ENCODE assay signal across 7 mouse cellular contexts in the genomic region with DNA sequence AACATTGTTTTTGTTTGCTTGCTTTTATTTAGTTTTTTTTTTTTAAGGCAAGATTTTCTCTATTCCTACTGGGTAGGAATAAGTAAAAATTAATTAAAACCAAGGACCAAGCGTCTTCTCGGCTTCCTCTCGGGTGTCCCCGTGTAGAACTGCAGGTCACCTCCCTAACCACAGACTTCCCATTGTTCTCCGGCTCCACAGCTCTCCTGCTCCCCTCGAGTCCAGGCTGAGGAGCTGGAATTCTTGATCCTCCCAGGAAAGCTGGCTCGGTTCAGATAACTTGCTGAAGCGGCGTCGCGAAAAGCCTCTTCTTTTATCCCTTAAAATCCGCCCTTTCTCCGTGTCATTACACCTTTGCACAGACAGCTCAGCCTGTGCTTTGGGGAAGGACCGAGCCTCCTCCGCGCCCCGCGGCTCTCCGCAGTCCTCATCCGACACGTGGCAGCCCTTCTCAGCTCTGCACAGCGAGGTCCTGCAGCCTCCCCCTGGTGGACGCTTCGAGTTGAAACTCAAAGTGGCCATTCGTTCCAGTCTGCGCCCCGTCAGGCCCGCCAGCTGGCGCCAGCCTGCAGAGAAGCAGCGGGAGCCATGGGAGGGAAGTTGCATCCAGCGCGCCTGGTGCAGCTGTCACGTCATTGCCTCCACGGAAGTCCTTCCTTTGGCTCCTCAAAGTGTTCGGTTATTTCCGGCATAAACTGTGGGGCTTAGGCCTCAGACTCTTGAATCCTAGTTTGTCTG. TPM values are rescaled to one million over a fixed set of nuclear protein-coding genes. Genes with fewer than 3 reads are reported as not detected.
DNase-seq lines count a peak whose midpoint lies in the region; ATAC-seq and TF ChIP-seq lines count a peak whose summit lies in the region.

No protein-coding gene starts in this region.

- ATAC-seq in intestine, postnatal 0 days, result peak; percentile 93
- peak; percentile 97 for ATAC-seq in midbrain, embryonic 12.5 days (ENCODE audit: low FRiP score, low read depth)

- DNase-seq in adrenal gland, adult 8-10 months, result peak; percentile 88
- peak; percentile 96 for DNase-seq in embryo, embryonic 9.5 days (ENCODE audit: extremely low spot score)
- peak; percentile 82 to 93 for DNase-seq in gastrocnemius, postnatal 4 days (ENCODE audit: low spot score in 2 of 2)
- peak; percentile 94 for DNase-seq in left cerebral cortex, postnatal 4 days

- peak; percentile 99 for TF ChIP-seq CTCF in intestine, postnatal 0 days (IDR thresholded peaks at IDR 0.05; ENCODE audit: low read depth)
- TF ChIP-seq CTCF in small intestine, adult 2 months (IDR thresholded peaks at IDR 0.05; ENCODE audit: extremely low read depth, insufficient read length, insufficient replicate concordance, low read depth, low read length), result peak; percentile 84

- no peaks in the 10 kb centered on the region for H3K4me1 ChIP-seq in intestine, postnatal 0 days (replicated peaks; ENCODE audit: control insufficient read depth, insufficient read depth, low read length)
- H3K4me1 ChIP-seq in midbrain, embryonic 12.5 days, result peaks cover 16% of the 10 kb centered on the region
- H3K4me1 ChIP-seq in small intestine, adult 2 months (ENCODE audit: control insufficient read depth, insufficient read depth, insufficient read length, low read length), result peaks cover 4% of the 10 kb centered on the region; the same call in 1 of the 2 replicates

- WGBS in intestine, postnatal 0 days, result under 1% methylated on average over 36 of the region's 36 CpGs
- under 1% methylated on average over 36 of the region's 36 CpGs for WGBS in midbrain, embryonic 12.5 days
- under 1% methylated on average over 36 of the region's 36 CpGs for WGBS in small intestine, adult 2 months

- no peak overlapping the region for H3K9ac ChIP-seq in intestine, postnatal 0 days (ENCODE audit: low read depth, low read length)
- peak overlapping the region; percentile 63 for H3K9ac ChIP-seq in midbrain, embryonic 12.5 days (replicated peaks)

- H3K9me3 ChIP-seq in intestine, postnatal 0 days (ENCODE audit: control insufficient read depth), result no peaks in the 10 kb centered on the region
- no peaks in the 10 kb centered on the region for H3K9me3 ChIP-seq in midbrain, embryonic 12.5 days

- H3K4me3 ChIP-seq in intestine, postnatal 0 days (ENCODE audit: low read depth, low read length), result peak overlapping the region; percentile 7; the same call in 1 of the 2 replicates
- H3K4me3 ChIP-seq in midbrain, embryonic 12.5 days, result peak overlapping the region; percentile 38
- H3K4me3 ChIP-seq in small intestine, adult 2 months (ENCODE audit: low read depth, low read length), result peak overlapping the region; percentile 56

- no peaks in the 10 kb centered on the region for H3K36me3 ChIP-seq in intestine, postnatal 0 days (ENCODE audit: control insufficient read depth, insufficient read depth)
- H3K36me3 ChIP-seq in midbrain, embryonic 12.5 days, result no peaks in the 10 kb centered on the region
- H3K36me3 ChIP-seq in small intestine, adult 2 months (ENCODE audit: control insufficient read depth, insufficient read depth, low read length), result no peaks in the 10 kb centered on the region

- H3K27ac ChIP-seq in intestine, postnatal 0 days (ENCODE audit: low read depth, low read length), result peak overlapping the region; percentile 68
- H3K27ac ChIP-seq in midbrain, embryonic 12.5 days (replicated peaks), result peak overlapping the region; percentile 93
- peak overlapping the region; percentile 78 for H3K27ac ChIP-seq in small intestine, adult 2 months (ENCODE audit: insufficient read depth, low read depth, low read length)

- no peak for TF ChIP-seq POLR2A in small intestine, adult 2 months (IDR thresholded peaks at IDR 0.05; ENCODE audit: low read depth, low read length)

- peak overlapping the region; percentile 54 for H3K4me2 ChIP-seq in intestine, postnatal 0 days (replicated peaks; ENCODE audit: low read depth)
- H3K4me2 ChIP-seq in midbrain, embryonic 12.5 days (replicated peaks), result peak overlapping the region; percentile 55

- no peaks in the 10 kb centered on the region for H3K27me3 ChIP-seq in intestine, postnatal 0 days (replicated peaks; ENCODE audit: control insufficient read depth, insufficient read depth, low read length)
- no peaks in the 10 kb centered on the region for H3K27me3 ChIP-seq in midbrain, embryonic 12.5 days
- H3K27me3 ChIP-seq in small intestine, adult 2 months (ENCODE audit: control insufficient read depth, insufficient read depth, low read length), result no peaks in the 10 kb centered on the region

- intact Hi-C loops in left cerebral cortex, postnatal 4 days (cut with DNase I), result no loop called here

RNA-seq across cellular contexts. Expression of a gene that starts 9.6 kb away (rescaled TPM):
- total RNA-seq in adrenal gland, adult 8-10 months (2022), result 10 to 100 TPM in 1 of 4 experiments, 1 to 10 TPM in 3; 3.0 to 12.9 (median 7.2) TPM
- total RNA-seq in gastrocnemius, postnatal 4 days (2021), result 10 to 100 TPM; 11.0 to 13.5 TPM
- 3.8 and 4.0 TPM in 2 replicates for polyA plus RNA-seq in intestine, postnatal 0 days (2015; fragmentation: Nextera tagmentation; extraction: Ambion mirVana)
- not detected for total RNA-seq in left cerebral cortex, postnatal 4 days (2021)
- not detected in 2 replicates for polyA plus RNA-seq in midbrain, embryonic 12.5 days (2016; fragmentation: Nextera tagmentation; extraction: Ambion mirVana)
- polyA plus RNA-seq in small intestine, adult 2 months (2012; rRNA removed), result 1.0 and 3.9 TPM in 2 replicates

RNA-seq across cellular contexts. Expression of a gene that starts 18.6 kb away (rescaled TPM):
- 100 to 1,000 TPM in 1 of 4 experiments, 10 to 100 TPM in 3; 77.8 to 102 (median 91.0) TPM for total RNA-seq in adrenal gland, adult 8-10 months (2022)
- 10 to 100 TPM; 77.9 to 86.7 TPM for total RNA-seq in gastrocnemius, postnatal 4 days (2021)
- polyA plus RNA-seq in intestine, postnatal 0 days (2015; fragmentation: Nextera tagmentation; extraction: Ambion mirVana), result 47.2 and 47.6 TPM in 2 replicates
- total RNA-seq in left cerebral cortex, postnatal 4 days (2021), result 100 to 1,000 TPM; 122 to 134 TPM
- polyA plus RNA-seq in midbrain, embryonic 12.5 days (2016; fragmentation: Nextera tagmentation; extraction: Ambion mirVana), result 78.2 and 81.7 TPM in 2 replicates
- polyA plus RNA-seq in small intestine, adult 2 months (2012; rRNA removed), result 51.0 and 115 TPM in 2 replicates

RNA-seq across cellular contexts. Expression of a gene that starts 32.0 kb away (rescaled TPM):
- not detected for total RNA-seq in adrenal gland, adult 8-10 months (2022)
- not detected for total RNA-seq in gastrocnemius, postnatal 4 days (2021)
- polyA plus RNA-seq in intestine, postnatal 0 days (2015; fragmentation: Nextera tagmentation; extraction: Ambion mirVana), result not detected in 2 replicates
- not detected for total RNA-seq in left cerebral cortex, postnatal 4 days (2021)
- 0.31 and 0.41 TPM in 2 replicates for polyA plus RNA-seq in midbrain, embryonic 12.5 days (2016; fragmentation: Nextera tagmentation; extraction: Ambion mirVana)
- polyA plus RNA-seq in small intestine, adult 2 months (2012; rRNA removed), result not detected in 2 replicates

RNA-seq across cellular contexts. Expression of a gene that starts 39.9 kb away (rescaled TPM):
- total RNA-seq in adrenal gland, adult 8-10 months (2022), result 10 to 100 TPM; 14.8 to 19.5 (median 17.8) TPM
- total RNA-seq in gastrocnemius, postnatal 4 days (2021), result 10 to 100 TPM; 12.9 to 13.0 TPM
- 10.8 and 11.0 TPM in 2 replicates for polyA plus RNA-seq in intestine, postnatal 0 days (2015; fragmentation: Nextera tagmentation; extraction: Ambion mirVana)
- total RNA-seq in left cerebral cortex, postnatal 4 days (2021), result 1 to 10 TPM; 5.9 to 6.0 TPM
- polyA plus RNA-seq in midbrain, embryonic 12.5 days (2016; fragmentation: Nextera tagmentation; extraction: Ambion mirVana), result 13.9 and 14.7 TPM in 2 replicates
- polyA plus RNA-seq in small intestine, adult 2 months (2012; rRNA removed), result 6.4 and 9.8 TPM in 2 replicates

RNA-seq across cellular contexts. Expression of a gene that starts 39.9 kb away (rescaled TPM):
- total RNA-seq in adrenal gland, adult 8-10 months (2022), result 10 to 100 TPM; 19.9 to 25.1 (median 24.1) TPM
- total RNA-seq in gastrocnemius, postnatal 4 days (2021), result 10 to 100 TPM; 25.0 to 27.6 TPM
- polyA plus RNA-seq in intestine, postnatal 0 days (2015; fragmentation: Nextera tagmentation; extraction: Ambion mirVana), result 31.7 and 31.9 TPM in 2 replicates
- 10 to 100 TPM; 63.7 to 66.2 TPM for total RNA-seq in left cerebral cortex, postnatal 4 days (2021)
- 48.4 and 55.2 TPM in 2 replicates for polyA plus RNA-seq in midbrain, embryonic 12.5 days (2016; fragmentation: Nextera tagmentation; extraction: Ambion mirVana)
- 5.1 and 16.8 TPM in 2 replicates for polyA plus RNA-seq in small intestine, adult 2 months (2012; rRNA removed)

Comparison
In these comparisons a context has a peak if more than half of its experiments do, and no peak if none do; other contexts are left out.
1. Peak in every context shown above with its lines: DNase-seq, ATAC-seq, H3K4me3 ChIP-seq and H3K27ac ChIP-seq.